Mouse (Mus musculus) G1E (cell line): ENCODE results near the gene Klra1. TPM values are rescaled to one million over a fixed set of nuclear protein-coding genes. Genes with fewer than 3 reads are reported as not detected.

Experiments used
- ATAC-seq: 2 replicates; pipeline ENCODE4 v1.8.0; 2016; ENCODE audit warnings: mild to moderate bottlenecking; ENCODE audit not compliant: insufficient number of reproducible peaks, poor library complexity, low FRiP score, severe bottlenecking; ENCODE audit errors: extremely low read depth
- DNase-seq: peaks from one replicate; pipeline ENCODE4 v3.0.0; 2012; ENCODE audit warnings: low spot score
- H3K27me3 ChIP-seq: 2 replicates; pipeline ENCODE4 v1.6.1; 2012; ENCODE audit warnings: mild to moderate bottlenecking, low read length, inconsistent platforms; ENCODE audit not compliant: insufficient read depth
- H3K36me3 ChIP-seq: replicated peaks from 2 replicates; pipeline ENCODE3; 2012; ENCODE audit warnings: mild to moderate bottlenecking, inconsistent platforms
- H3K4me1 ChIP-seq: 2 replicates; pipeline ENCODE4 v1.6.1; 2012; ENCODE audit warnings: low read depth, low read length, inconsistent platforms, mixed read lengths; ENCODE audit not compliant: insufficient read depth
- H3K4me3 ChIP-seq: 2 replicates; pipeline ENCODE4 v1.5.1; 2012; ENCODE audit warnings: low read depth, mild to moderate bottlenecking, inconsistent platforms, low read length, moderate library complexity, mixed read lengths
- H3K9me3 ChIP-seq: replicated peaks from 2 replicates; pipeline ENCODE4 v1.6.1; 2012; ENCODE audit warnings: inconsistent platforms
- CTCF ChIP-seq: IDR thresholded peaks from 2 replicates; pipeline ENCODE4 v1.5.1; 2012; ENCODE audit warnings: low read depth, low read length, inconsistent platforms, mixed read lengths
- GATA1 ChIP-seq: IDR thresholded peaks from 2 replicates; pipeline ENCODE4 v1.6.1; 2012; ENCODE audit warnings: borderline replicate concordance, low read length, inconsistent platforms, mixed read lengths
- GATA2 ChIP-seq: IDR thresholded peaks from 2 replicates; pipeline ENCODE4 v1.6.1; 2012; ENCODE audit warnings: low read depth, low read length, inconsistent platforms, borderline replicate concordance
- POLR2AphosphoS5 ChIP-seq: IDR thresholded peaks from 2 replicates; pipeline ENCODE4 v1.6.1; 2012; ENCODE audit warnings: low read depth, low read length, inconsistent platforms; ENCODE audit not compliant: insufficient replicate concordance
- TAL1 ChIP-seq: conservative IDR thresholded peaks from 2 replicates; pipeline ENCODE4 v1.6.1; 2012; ENCODE audit warnings: low read depth, low read length, inconsistent platforms, mixed read lengths
- polyA plus RNA-seq: library from polyadenylated mRNA; stranded (reverse); fragments of >175 nt; gene quantifications from 2 replicates; pipeline ENCODE4 v1.2.3, GENCODE M21; 2012
- total RNA-seq, 2 experiments: library from RNA; stranded (forward) in 1 of 2; stranded (reverse) in 1 of 2; fragments of 200-1000 nt in 1 of 2; fragments of >200 nt in 1 of 2; fragmentation: Nextera tagmentation in 1 of 2; gene quantifications; 2 replicates each; pipeline ENCODE4 v1.2.3; 2014 to 2017

Gene Klra1
- total and polyA plus RNA-seq, 3 experiments: 0.05 TPM; not detected in 2

DNA sequence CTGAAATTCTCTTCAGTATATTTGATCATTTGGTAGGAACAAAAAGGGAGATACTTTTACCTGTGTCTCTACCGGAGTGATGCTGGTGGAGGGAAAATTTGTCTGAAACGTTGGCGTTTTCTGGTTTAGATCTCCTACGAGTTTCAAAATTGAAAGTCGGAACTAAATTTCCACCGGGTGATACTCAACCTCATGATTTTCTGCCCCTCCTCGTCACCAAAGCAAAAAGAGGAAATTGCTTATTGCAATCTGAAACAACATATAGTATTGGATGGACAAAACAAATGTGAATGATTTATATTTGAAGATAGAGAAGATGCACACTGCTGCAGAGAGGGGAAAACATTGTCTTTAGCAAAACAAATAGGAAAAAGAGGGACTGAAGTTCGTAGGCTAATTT is 49.3 kb downstream of the Klra1 start, which contains the start of gene Klra3:
Gene Klra3 (minus strand): TSS at position 164 of the 400 bp plus-strand sequence.
- Histone ChIP-seq H3K36me3 (no peaks in the 10 kb centered on the region), H3K9me3 (no peaks in the 10 kb centered on the region), H3K4me1 (no peaks in the 10 kb centered on the region), H3K4me3 (no peak within 1 kb of the TSS), H3K27me3 (no peaks in the 10 kb centered on the region)
- ATAC-seq: no peak
- TF ChIP-seq POLR2AphosphoS5: no peak
- TF ChIP-seq GATA1: no peak
- TF ChIP-seq GATA2: no peak
- no peak for TF ChIP-seq TAL1
- no peak for TF ChIP-seq CTCF
- no peak for DNase-seq

Other genes starting within 250 kb of the Klra1 start
- not detected in 2 replicates for gene Klra9, start 193.8 kb downstream of the Klra1 start, total RNA-seq (2014; fragmentation: Nextera tagmentation)
- gene Klra9, start 193.8 kb downstream of the Klra1 start, total RNA-seq (2017): not detected in 2 replicates
- gene Klra9, start 193.8 kb downstream of the Klra1 start, polyA plus RNA-seq: not detected in 2 replicates
- gene Klra7, start 153.6 kb downstream of the Klra1 start, total RNA-seq (2014; fragmentation: Nextera tagmentation): not detected in 2 replicates
- not detected in 2 replicates for gene Klra7, start 153.6 kb downstream of the Klra1 start, total RNA-seq (2017)
- not detected in 2 replicates for gene Klra7, start 153.6 kb downstream of the Klra1 start, polyA plus RNA-seq
- not detected in 2 replicates for gene Klra10, start 104.9 kb downstream of the Klra1 start, total RNA-seq (2014; fragmentation: Nextera tagmentation)
- gene Klra10, start 104.9 kb downstream of the Klra1 start, total RNA-seq (2017): 0.22 and 0.23 TPM in 2 replicates
- gene Klra10, start 104.9 kb downstream of the Klra1 start, polyA plus RNA-seq: not detected in 2 replicates
- gene Klra3, start 49.3 kb downstream of the Klra1 start, total RNA-seq (2014; fragmentation: Nextera tagmentation): not detected in 2 replicates
- not detected in 2 replicates for gene Klra3, start 49.3 kb downstream of the Klra1 start, total RNA-seq (2017)
- gene Klra3, start 49.3 kb downstream of the Klra1 start, polyA plus RNA-seq: not detected in 2 replicates